Mouse (Mus musculus) hindbrain, embryonic 11.5 days (tissue): ENCODE measurements at regions not wholly inside any gene's neighbourhood (a gene's known extent, or its start where the extent isn't known, plus 50 kb on each side); places are given as distances from the start of the nearest gene placed in this dataset.
A peak's percentile ranks its signal among the peaks of the same experiment; 100 is the strongest.

Experiments used
- ATAC-seq: fragments of 200-750 bp; cut with Nextera tagmentation; 2 replicates; pipeline ENCODE4 v1.8.0; 2017; ENCODE audit warnings: mild to moderate bottlenecking, moderate TSS enrichment, moderate library complexity; ENCODE audit not compliant: low FRiP score
- DNase-seq: peaks from one replicate; pipeline ENCODE4 v3.0.0-alpha.2; 2015; ENCODE audit warnings: low spot score
- H3K27ac ChIP-seq: fragments of 300-500 bp; sonication (generic); 2 replicates; pipeline ENCODE4 v1.5.1; 2014; ENCODE audit warnings: mild to moderate bottlenecking, low read depth, low read length
- H3K27me3 ChIP-seq: fragments of 300-500 bp; sonication (generic); 2 replicates; pipeline ENCODE4 v1.6.1; 2014; ENCODE audit warnings: mild to moderate bottlenecking, low read length, moderate library complexity, mixed read lengths; ENCODE audit not compliant: control insufficient read depth, insufficient read depth
- H3K36me3 ChIP-seq: fragments of 300-500 bp; sonication (generic); 2 replicates; pipeline ENCODE4 v1.6.1; 2014; ENCODE audit warnings: mild to moderate bottlenecking, low read length, moderate library complexity, mixed read lengths; ENCODE audit not compliant: control insufficient read depth, insufficient read depth
- H3K4me1 ChIP-seq: fragments of 300-500 bp; sonication (generic); replicated peaks from 2 replicates; pipeline ENCODE4 v1.6.1; 2014; ENCODE audit warnings: low read length, mixed read lengths; ENCODE audit not compliant: control insufficient read depth, insufficient read depth
- H3K4me2 ChIP-seq: fragments of 300-500 bp; sonication (generic); replicated peaks from 2 replicates; pipeline ENCODE4 v1.6.1; 2014; ENCODE audit warnings: mild to moderate bottlenecking, low read depth, low read length
- H3K4me3 ChIP-seq: fragments of 300-500 bp; sonication (generic); 2 replicates; pipeline ENCODE4 v1.5.1; 2014; ENCODE audit warnings: low read depth, low read length
- H3K9ac ChIP-seq: fragments of 300-500 bp; sonication (generic); 2 replicates; pipeline ENCODE4 v1.6.1; 2014; ENCODE audit warnings: low read depth, low read length
- H3K9me3 ChIP-seq: fragments of 300-500 bp; sonication (generic); 2 replicates; pipeline ENCODE4 v1.6.1; 2016; ENCODE audit warnings: low read length; ENCODE audit not compliant: control insufficient read depth
- WGBS: fragments of 180-500 bp; shearing (Covaris S2); extraction: QIAGEN DNeasy Blood & Tissue Kit; methylation state at CpG from one replicate; pipeline ENCODE4 v1.1.7; 2014; 5-methylcytosine and 5-hydroxymethylcytosine counted together

GRCm38 (mm10) chr13:110485515-110485914 is 90.7 kb downstream of the Plk2 start:
- H3K4me2 ChIP-seq: no peak overlapping the region
- H3K27ac ChIP-seq: no peak overlapping the region
- no peaks in the 10 kb centered on the region for H3K36me3 ChIP-seq
- no peak overlapping the region for H3K9ac ChIP-seq
- H3K27me3 ChIP-seq: no peaks in the 10 kb centered on the region
- H3K9me3 ChIP-seq: no peaks in the 10 kb centered on the region
- H3K4me1 ChIP-seq: no peaks in the 10 kb centered on the region
- 95% methylated on average over 1 of the region's 1 CpGs for WGBS
- DNase-seq: no peak
- no peak overlapping the region for H3K4me3 ChIP-seq
- no peak for ATAC-seq

- no peak overlapping the region for H3K27ac ChIP-seq
- no peak overlapping the region for H3K4me3 ChIP-seq
- no peaks in the 10 kb centered on the region for H3K36me3 ChIP-seq
- H3K4me2 ChIP-seq: no peak overlapping the region
- H3K9ac ChIP-seq: no peak overlapping the region
- no peak for ATAC-seq
- no peaks in the 10 kb centered on the region for H3K27me3 ChIP-seq
- WGBS: 87% methylated on average over 2 of the region's 2 CpGs
- DNase-seq: no peak
- H3K4me1 ChIP-seq: no peaks in the 10 kb centered on the region
- H3K9me3 ChIP-seq: no peaks in the 10 kb centered on the region
Observed at GRCm38 (mm10) chr13:110490166-110490565, 95.3 kb downstream of the Plk2 start.

GRCm38 (mm10) chr13:110492296-110493001 is 97.6 kb downstream of the Plk2 start:
- Histone ChIP-seq H3K36me3 (no peaks in the 10 kb centered on the region), H3K27me3 (no peaks in the 10 kb centered on the region), H3K9ac (peak overlapping the region; percentile 5; the same call in 1 of the 2 replicates), H3K9me3 (no peaks in the 10 kb centered on the region), H3K27ac (no peak overlapping the region), H3K4me1 (no peaks in the 10 kb centered on the region), H3K4me2 (no peak overlapping the region), H3K4me3 (no peak overlapping the region)
- peak; percentile 75 for DNase-seq
- 42% methylated on average over 9 of the region's 9 CpGs for WGBS
- ATAC-seq: peak; percentile 93

GRCm38 (mm10) chr13:110493002-110493552 is 98.2 kb downstream of the Plk2 start:
- DNase-seq (no peak), ATAC-seq (peak; percentile 64)
- no peaks in the 10 kb centered on the region for H3K36me3 ChIP-seq
- H3K4me2 ChIP-seq: no peak overlapping the region
- 63% methylated on average over 7 of the region's 7 CpGs for WGBS
- H3K4me3 ChIP-seq: no peak overlapping the region
- no peaks in the 10 kb centered on the region for H3K4me1 ChIP-seq
- no peak overlapping the region for H3K9ac ChIP-seq
- no peak overlapping the region for H3K27ac ChIP-seq
- H3K27me3 ChIP-seq: no peaks in the 10 kb centered on the region
- no peaks in the 10 kb centered on the region for H3K9me3 ChIP-seq

- Histone ChIP-seq H3K4me3 (no peak overlapping the region), H3K4me1 (no peaks in the 10 kb centered on the region), H3K27me3 (no peaks in the 10 kb centered on the region), H3K36me3 (no peaks in the 10 kb centered on the region), H3K27ac (no peak overlapping the region), H3K9me3 (no peaks in the 10 kb centered on the region), H3K9ac (no peak overlapping the region), H3K4me2 (no peak overlapping the region)
- DNase-seq: no peak
- 86% methylated on average over 3 of the region's 3 CpGs for WGBS
- no peak for ATAC-seq
Observed at GRCm38 (mm10) chr13:110497461-110497860, 102.6 kb downstream of the Plk2 start.

GRCm38 (mm10) chr13:110507814-110508362 is 113.0 kb downstream of the Plk2 start:
- H3K4me1 ChIP-seq: no peaks in the 10 kb centered on the region
- H3K27me3 ChIP-seq: no peaks in the 10 kb centered on the region
- no peaks in the 10 kb centered on the region for H3K9me3 ChIP-seq
- no peak for DNase-seq
- H3K36me3 ChIP-seq: no peaks in the 10 kb centered on the region
- no peak overlapping the region for H3K27ac ChIP-seq
- H3K4me3 ChIP-seq: no peak overlapping the region
- H3K4me2 ChIP-seq: no peak overlapping the region
- H3K9ac ChIP-seq: no peak overlapping the region
- ATAC-seq: no peak
- 62% methylated on average over 1 of the region's 1 CpGs for WGBS

- Histone ChIP-seq H3K9me3 (no peaks in the 10 kb centered on the region), H3K9ac (no peak overlapping the region), H3K4me3 (no peak overlapping the region), H3K4me2 (no peak overlapping the region), H3K27me3 (no peaks in the 10 kb centered on the region), H3K36me3 (no peaks in the 10 kb centered on the region), H3K4me1 (no peaks in the 10 kb centered on the region), H3K27ac (no peak overlapping the region)
- ATAC-seq: no peak
- DNase-seq: no peak
- 91% methylated on average over 8 of the region's 8 CpGs for WGBS
Observed at GRCm38 (mm10) chr13:110517986-110518385, 123.1 kb downstream of the Plk2 start.

- H3K4me2 ChIP-seq: no peak overlapping the region
- ATAC-seq (no peak), DNase-seq (no peak)
- H3K27me3 ChIP-seq: no peaks in the 10 kb centered on the region
- no peaks in the 10 kb centered on the region for H3K4me1 ChIP-seq
- no peaks in the 10 kb centered on the region for H3K9me3 ChIP-seq
- H3K27ac ChIP-seq: no peak overlapping the region
- H3K36me3 ChIP-seq: no peaks in the 10 kb centered on the region
- WGBS: 83% methylated on average over 4 of the region's 4 CpGs
- no peak overlapping the region for H3K9ac ChIP-seq
- H3K4me3 ChIP-seq: no peak overlapping the region
Observed at GRCm38 (mm10) chr13:110522974-110523373, 128.1 kb downstream of the Plk2 start.

GRCm38 (mm10) chr13:110527681-110528080 is 132.8 kb downstream of the Plk2 start:
- Histone ChIP-seq H3K4me1 (no peaks in the 10 kb centered on the region), H3K36me3 (no peaks in the 10 kb centered on the region), H3K27me3 (no peaks in the 10 kb centered on the region), H3K9ac (no peak overlapping the region), H3K27ac (no peak overlapping the region), H3K4me2 (no peak overlapping the region), H3K4me3 (no peak overlapping the region), H3K9me3 (no peaks in the 10 kb centered on the region)
- no peak for ATAC-seq
- DNase-seq: no peak
- 85% methylated on average over 3 of the region's 3 CpGs for WGBS
